ENCODE assay signal across 8 mouse cellular contexts in genomic region chr10:128626311-128627310, GRCm38 (mm10). TPM values are rescaled to one million over a fixed set of nuclear protein-coding genes. Genes with fewer than 3 reads are reported as not detected.
DNase-seq lines count a peak whose midpoint lies in the region; ATAC-seq lines count a peak whose summit lies in the region.

Gene Rps26, minus strand, starts transcription at chr10:128626747.

- DNase-seq in adipocyte (ENCODE audit: low spot score), result peak; percentile 99
- DNase-seq in embryo, embryonic 10 days (ENCODE audit: low spot score), result peak; percentile 99
- DNase-seq in gastrocnemius, postnatal 10 days, result peak; percentile 84
- peak; percentile 99 for DNase-seq in induced T-regulatory cell, adult 2 months (ENCODE audit: low read depth)
- DNase-seq in left cerebral cortex, adult 9 months (ENCODE audit: low spot score in 2 of 2), result peak; percentile 96 to 97
- DNase-seq in right cerebral cortex, postnatal 14 days, result peak; percentile 83
- DNase-seq in urinary bladder, postnatal 36 days (ENCODE audit: low spot score in 2 of 2), result peak; percentile 70 to 83

- ATAC-seq in megakaryocyte progenitor cell, adult 5-6 weeks (replicated peaks; ENCODE audit: poor library complexity), result peak; percentile 86

RNA-seq across cellular contexts. Expression of gene Rps26, which starts in this region (rescaled TPM):
- total RNA-seq in gastrocnemius, postnatal 10 days (2021), result 100 to 1,000 TPM; 637 to 651 TPM
- total RNA-seq in megakaryocyte progenitor cell, adult 5-6 weeks (2015), result 2,069 and 2,075 TPM in 2 replicates
- total RNA-seq in megakaryocyte progenitor cell, adult 5-6 weeks (2017), result 838 and 883 TPM in 2 replicates

Comparison
In these comparisons a context has a peak if more than half of its experiments do, and no peak if none do; other contexts are left out.
1. Peak in every context shown above with its lines: DNase-seq and ATAC-seq.